Mouse (Mus musculus): ENCODE measurements around the gene Maml3.

Gene Maml3

DNA sequence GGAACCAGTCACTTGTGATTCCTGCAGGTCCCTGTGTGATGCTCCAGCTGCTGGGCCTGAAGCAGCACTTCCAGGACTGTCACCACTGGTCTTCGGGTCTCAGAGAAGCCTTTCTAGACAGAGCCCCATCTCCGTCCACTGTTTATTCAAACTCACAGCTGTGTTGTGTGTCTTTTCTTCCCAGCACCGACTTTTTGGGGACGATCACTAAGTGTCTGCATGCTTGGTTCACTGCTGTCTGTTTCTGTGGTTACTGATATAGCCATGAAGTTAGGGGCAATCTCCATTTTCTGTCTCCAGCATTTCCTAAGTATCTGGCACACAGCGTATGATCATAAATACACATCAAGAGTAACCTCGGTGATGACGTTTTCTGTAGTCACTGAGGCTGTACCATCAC, 313.3 kb downstream of the Maml3 start:
- in situ Hi-C loops (cut with MboI, MseI) = no loop called here

- in situ Hi-C loops (cut with MboI, MseI) = no loop called here
Measured at GRCm38 (mm10) chr3:51789389-51789904, 315.4 kb downstream of the Maml3 start.

DNA sequence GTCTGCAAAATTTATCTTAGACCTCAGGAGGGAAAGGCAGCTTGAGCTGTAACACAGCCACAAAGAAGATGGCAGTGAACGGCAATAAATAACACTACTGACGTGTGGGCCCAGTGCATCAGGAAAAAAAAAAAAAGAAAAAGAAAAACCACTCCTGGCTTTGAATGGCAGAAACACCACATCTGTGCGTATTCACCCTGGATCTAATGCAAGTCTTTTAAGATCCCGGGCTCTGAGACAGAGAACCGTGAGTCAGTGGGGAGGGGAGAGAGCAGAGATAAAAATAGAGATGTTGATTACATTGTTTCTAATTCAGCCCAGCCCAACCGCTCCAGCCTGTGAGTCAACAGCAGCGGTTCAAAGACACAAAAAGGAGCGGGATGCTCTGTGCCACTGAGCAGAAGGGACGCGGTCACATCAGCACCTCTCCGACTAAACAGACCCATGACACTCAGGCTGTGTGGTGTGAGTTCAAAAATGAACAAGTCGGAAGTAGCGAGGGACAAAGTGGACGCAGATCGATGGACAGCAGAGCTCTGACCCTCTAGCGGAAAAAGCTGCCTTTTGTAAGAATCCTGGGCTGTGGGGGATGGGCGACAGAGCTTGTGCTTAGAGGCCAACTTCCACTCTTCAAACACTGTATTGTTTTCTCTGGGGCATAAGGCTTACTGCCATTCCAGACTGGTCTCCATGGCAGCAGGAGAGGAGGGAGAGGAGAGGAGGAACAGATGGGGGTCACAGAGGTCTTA, 316.1 kb downstream of the Maml3 start:
- in situ Hi-C loops (cut with MboI, MseI) = no loop called here

DNA sequence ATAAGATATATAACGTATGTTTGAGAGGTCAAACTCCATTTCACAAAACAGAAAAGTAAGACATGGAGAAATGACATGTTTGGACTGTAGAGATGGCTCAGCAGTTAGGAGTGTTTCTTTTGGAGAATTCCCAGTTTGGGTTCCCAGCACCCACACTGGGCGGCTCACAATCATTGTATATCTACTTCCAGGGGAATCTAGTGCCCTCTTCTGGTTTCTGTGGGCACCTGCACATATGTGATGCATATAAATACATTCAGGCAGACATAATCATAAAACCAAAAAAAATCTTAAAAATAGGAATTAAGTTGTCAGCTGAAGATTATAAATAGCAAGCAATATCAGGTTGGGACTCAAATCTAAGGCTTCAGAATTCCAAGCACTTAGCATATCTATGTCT, 316.9 kb downstream of the Maml3 start:
- in situ Hi-C loops (cut with MboI, MseI) = no loop called here

DNA sequence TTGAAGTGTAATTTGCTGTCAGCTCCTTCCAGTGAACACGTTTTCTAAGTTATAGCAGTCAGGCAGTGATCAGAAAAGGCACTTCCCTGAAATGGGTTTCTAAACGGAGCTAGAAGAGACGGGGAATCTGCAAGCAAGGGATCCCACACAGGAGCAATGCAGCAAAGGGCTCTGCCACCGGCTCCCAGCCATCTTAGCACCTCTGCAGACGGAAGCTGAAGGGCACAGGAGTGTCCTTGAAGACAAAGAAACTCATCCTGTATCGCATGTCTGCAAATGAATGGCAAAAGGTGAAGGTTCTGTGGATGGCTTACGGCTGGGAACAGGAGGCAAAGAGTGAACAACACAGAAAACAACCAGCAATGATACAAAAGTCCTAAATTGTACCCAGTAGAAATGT, 319.1 kb downstream of the Maml3 start:
- in situ Hi-C loops (cut with MboI, MseI) = no loop called here

GRCm38 (mm10) chr3:51782191-51782590, 322.7 kb downstream of the Maml3 start:
- in situ Hi-C loops (cut with MboI, MseI) = no loop called here

DNA sequence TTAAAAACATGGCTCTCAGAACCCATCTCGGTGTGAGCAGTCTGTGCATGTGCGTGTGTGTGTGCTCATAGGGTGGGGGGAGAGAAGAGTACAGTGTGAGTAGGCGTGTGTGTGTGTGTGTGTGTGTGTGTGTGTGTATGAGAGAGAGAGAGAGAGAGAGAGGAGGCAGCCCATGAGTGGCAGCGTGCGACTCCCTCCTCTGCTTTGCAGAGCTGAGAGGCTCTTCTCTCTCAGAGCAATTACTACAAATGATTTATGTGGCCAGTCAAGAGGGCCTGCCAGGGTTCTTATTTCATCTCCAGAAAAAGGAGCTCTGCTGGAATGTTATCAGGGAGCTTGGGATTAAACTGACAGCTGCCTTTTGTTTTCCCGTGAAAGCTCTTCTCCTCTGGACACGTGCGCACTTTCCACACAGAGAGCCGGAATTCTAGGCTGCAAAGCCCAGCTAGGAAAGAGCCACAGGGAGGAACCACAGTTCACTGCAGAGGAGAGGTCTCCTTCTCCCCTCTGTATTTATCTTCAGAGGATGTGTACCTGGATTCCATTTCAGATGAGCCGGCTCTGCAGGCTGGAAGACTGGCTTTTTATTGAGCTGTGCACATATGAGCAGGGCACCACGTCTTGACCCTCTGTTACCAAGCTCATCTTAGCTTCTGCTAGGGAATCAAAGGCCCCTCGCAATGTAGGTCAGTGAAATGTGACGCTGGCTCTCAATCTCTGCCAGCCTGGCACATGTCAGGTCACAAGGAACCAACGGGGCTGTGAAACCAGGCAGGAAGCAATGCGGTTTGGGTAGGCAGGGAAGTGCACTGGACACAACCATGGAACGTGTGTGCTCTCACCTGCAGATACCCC, 325.9 kb downstream of the Maml3 start:
- in situ Hi-C loops (cut with MboI, MseI) = no loop called here

DNA sequence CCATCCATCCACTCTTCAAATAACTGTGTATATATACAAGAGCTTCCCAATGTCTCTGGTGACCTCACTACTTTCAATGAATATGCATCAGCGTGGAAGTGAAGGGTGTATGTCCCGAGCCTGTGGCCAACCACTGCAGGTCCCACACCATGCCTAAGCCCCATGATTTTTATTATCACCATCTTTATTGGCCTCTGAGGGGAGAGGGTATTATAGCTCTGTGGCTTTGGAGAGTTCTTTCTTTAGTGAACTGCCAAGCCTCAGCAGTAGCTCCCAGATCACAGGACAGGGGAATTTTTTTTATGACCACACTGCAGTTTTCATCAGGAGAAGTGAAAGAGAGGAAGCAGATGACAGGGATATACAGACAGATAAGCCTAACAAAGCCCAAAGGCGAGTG, 326.7 kb downstream of the Maml3 start:
- in situ Hi-C loops (cut with MboI, MseI) = no loop called here

GRCm38 (mm10) chr3:51776018-51776611, 328.8 kb downstream of the Maml3 start:
- in situ Hi-C loops (cut with MboI, MseI) = no loop called here

DNA sequence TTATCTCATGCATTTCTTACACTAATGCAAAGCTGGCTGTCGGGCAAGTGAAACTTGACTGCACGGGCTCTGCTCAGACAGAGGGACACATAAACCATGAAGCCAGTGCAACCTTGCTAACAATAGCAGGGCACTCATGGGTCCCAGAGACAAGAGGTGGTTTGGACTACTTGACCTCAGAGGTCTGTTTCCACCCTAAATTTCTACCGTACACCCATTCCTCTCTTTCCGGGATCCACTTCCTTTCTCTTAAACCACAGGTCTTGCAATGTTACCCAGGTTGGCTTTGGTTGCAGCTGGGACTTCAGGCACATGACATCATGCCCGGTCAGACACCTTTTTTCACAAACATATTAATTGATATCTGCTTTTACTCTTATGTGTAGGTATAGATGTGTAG, 331.3 kb downstream of the Maml3 start:
- in situ Hi-C loops (cut with MboI, MseI) = no loop called here

GRCm38 (mm10) chr3:51771839-51772630, 332.8 kb downstream of the Maml3 start:
- in situ Hi-C loops (cut with MboI, MseI) = no loop called here

- in situ Hi-C loops (cut with MboI, MseI) = no loop called here
Measured at GRCm38 (mm10) chr3:51769196-51769595, 335.7 kb downstream of the Maml3 start.

DNA sequence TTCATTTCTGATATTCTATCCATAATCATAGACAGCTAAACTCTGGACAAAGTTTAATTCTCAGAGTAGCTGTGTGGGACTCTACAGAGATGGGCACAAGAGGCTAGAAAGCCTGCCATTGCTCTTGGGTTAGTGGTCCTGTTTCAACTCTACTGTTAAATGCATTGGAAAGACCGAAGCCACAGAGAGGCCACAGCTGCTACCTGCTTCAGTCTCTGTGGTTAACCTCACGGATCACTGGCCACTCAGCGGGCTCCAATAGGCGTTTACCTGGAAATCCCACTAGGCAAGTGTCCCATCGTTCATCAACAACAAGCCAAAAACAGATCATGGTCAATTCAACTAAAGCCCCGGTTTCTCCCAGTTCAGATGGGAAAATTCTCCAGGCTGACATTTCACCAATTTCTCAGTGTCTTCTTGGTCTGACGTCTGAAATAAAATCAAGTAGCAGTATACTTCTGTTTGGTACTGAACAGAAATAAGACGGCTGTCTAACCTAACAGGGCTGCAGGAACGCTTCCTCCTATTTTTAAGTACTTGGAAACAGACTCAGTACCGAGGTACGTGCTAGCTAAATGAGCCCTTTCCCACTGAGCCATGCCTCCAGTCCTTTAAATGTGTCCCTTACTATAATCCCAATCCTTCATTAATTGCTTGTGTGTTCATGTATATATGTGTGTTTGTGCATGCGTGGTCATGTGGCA, 339.5 kb downstream of the Maml3 start:
- in situ Hi-C loops (cut with MboI, MseI) = no loop called here

GRCm38 (mm10) chr3:51764175-51764574, 340.7 kb downstream of the Maml3 start:
- in situ Hi-C loops (cut with MboI, MseI) = no loop called here

- in situ Hi-C loops (cut with MboI, MseI) = no loop called here
Measured at GRCm38 (mm10) chr3:51762900-51763299, 342.0 kb downstream of the Maml3 start.

DNA sequence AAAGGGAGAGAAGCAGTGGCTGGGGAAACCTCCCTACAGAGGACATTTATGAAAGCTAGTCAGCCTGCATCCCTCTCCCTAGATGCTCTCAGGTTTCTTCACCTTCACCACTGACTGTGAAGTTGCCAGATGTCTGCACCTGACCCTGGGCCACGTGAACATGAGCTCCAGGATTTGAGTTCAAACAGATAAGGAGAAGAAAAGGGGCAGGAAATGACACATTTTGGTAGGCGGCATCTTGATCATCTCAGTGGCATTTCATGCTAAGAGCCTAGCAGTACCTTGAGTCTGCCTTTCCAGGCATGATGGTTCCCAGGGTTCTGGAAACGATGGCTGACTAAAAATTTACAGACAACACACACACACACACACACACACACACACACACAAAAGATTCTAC, 345.3 kb downstream of the Maml3 start:
- in situ Hi-C loops (cut with MboI, MseI) = no loop called here

GRCm38 (mm10) chr3:51757032-51757431, 347.8 kb downstream of the Maml3 start:
- in situ Hi-C loops (cut with MboI, MseI) = no loop called here

DNA sequence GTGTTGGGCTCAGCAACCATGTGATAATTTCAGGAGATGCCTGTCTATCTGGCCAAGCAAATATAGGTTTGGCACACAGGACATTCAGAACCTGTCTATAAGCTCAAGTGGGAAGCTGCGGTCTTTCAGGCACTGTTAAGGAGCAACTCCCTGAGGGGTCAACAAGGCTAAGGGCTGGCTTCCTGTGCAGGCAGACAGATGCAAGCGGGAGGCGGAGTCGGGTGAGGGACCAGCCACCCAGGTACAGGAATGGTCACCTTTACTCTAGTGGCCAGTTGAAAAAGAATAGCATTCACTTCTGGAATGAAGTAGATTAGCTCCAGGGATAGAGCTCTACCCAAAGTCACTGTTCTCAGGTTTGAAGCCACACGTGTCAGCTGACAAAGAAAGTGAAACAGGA, 348.6 kb downstream of the Maml3 start:
- in situ Hi-C loops (cut with MboI, MseI) = no loop called here

- in situ Hi-C loops (cut with MboI, MseI) = no loop called here
Measured at GRCm38 (mm10) chr3:51753262-51753661, 351.6 kb downstream of the Maml3 start.

GRCm38 (mm10) chr3:51751440-51751839, 353.4 kb downstream of the Maml3 start:
- in situ Hi-C loops (cut with MboI, MseI) = no loop called here
